Mouse (Mus musculus): ENCODE data around the gene Skiv2l. TPM values are rescaled to one million over a fixed set of nuclear protein-coding genes. Genes with fewer than 3 reads are reported as not detected.
"Not testable (repeated sequence)": the region's sequence is repeated elsewhere in the genome, so short reads cannot be mapped to it uniquely, and the experiment has no call there.

Skiv2l gene
- polyA plus RNA-seq, 1 experiment = 79.3 TPM

GRCm38 (mm10) chr17:34838785-34839184 lies 11.2 kb downstream of the Skiv2l start:
- TF ChIP-seq CTCF (IDR thresholded peaks at IDR 0.05; ENCODE audit: extremely low read depth, insufficient read length, insufficient replicate concordance, low read depth, low read length) (no peak), POLR2A (IDR thresholded peaks at IDR 0.05; ENCODE audit: low read depth, low read length) (no peak)
- Histone ChIP-seq H3K27ac (ENCODE audit: insufficient read depth, low read depth, low read length) (no peak overlapping the region), H3K36me3 (ENCODE audit: control insufficient read depth, insufficient read depth, low read length) (peaks cover 45% of the 10 kb centered on the region), H3K4me3 (ENCODE audit: low read depth, low read length) (no peak overlapping the region), H3K4me1 (ENCODE audit: control insufficient read depth, insufficient read depth, insufficient read length, low read length) (peaks cover 11% of the 10 kb centered on the region), H3K27me3 (ENCODE audit: control insufficient read depth, insufficient read depth, low read length) (no peaks in the 10 kb centered on the region)
- WGBS = 87% methylated on average over 7 of the region's 7 CpGs

- Histone ChIP-seq H3K36me3 (ENCODE audit: control insufficient read depth, insufficient read depth, low read length) (peaks cover 43% of the 10 kb centered on the region), H3K4me1 (ENCODE audit: control insufficient read depth, insufficient read depth, insufficient read length, low read length) (peaks cover 11% of the 10 kb centered on the region), H3K4me3 (ENCODE audit: low read depth, low read length) (peak overlapping the region; percentile 79), H3K27me3 (ENCODE audit: control insufficient read depth, insufficient read depth, low read length) (no peaks in the 10 kb centered on the region), H3K27ac (ENCODE audit: insufficient read depth, low read depth, low read length) (peak overlapping the region; percentile 66)
- 27% methylated on average over 43 of the region's 43 CpGs for WGBS
- TF ChIP-seq POLR2A (IDR thresholded peaks at IDR 0.05; ENCODE audit: low read depth, low read length) = no peak
- TF ChIP-seq CTCF (IDR thresholded peaks at IDR 0.05; ENCODE audit: extremely low read depth, insufficient read length, insufficient replicate concordance, low read depth, low read length) = no peak
These were observed 12.3 kb downstream of the Skiv2l start for GRCm38 (mm10) chr17:34837464-34838324.

GRCm38 (mm10) chr17:34836856-34837221 lies 13.2 kb downstream of the Skiv2l start, which contains the start of the genes Stk19 and Dxo:
TSS of gene Stk19 (minus strand) at chr17:34836945.
TSS of gene Dxo (plus strand) at chr17:34837019.
- H3K36me3 ChIP-seq (ENCODE audit: control insufficient read depth, insufficient read depth, low read length) = peaks cover 45% of the 10 kb centered on the region
- peak within 1 kb of the TSS; percentile 79 for H3K4me3 ChIP-seq (ENCODE audit: low read depth, low read length)
- H3K27ac ChIP-seq (ENCODE audit: insufficient read depth, low read depth, low read length) = peak within 1 kb of the TSS; percentile 66
- H3K27me3 ChIP-seq (ENCODE audit: control insufficient read depth, insufficient read depth, low read length) = no peaks in the 10 kb centered on the region
- 1% methylated on average over 40 of the region's 40 CpGs for WGBS
- peaks cover 11% of the 10 kb centered on the region for H3K4me1 ChIP-seq (ENCODE audit: control insufficient read depth, insufficient read depth, insufficient read length, low read length)
- peak; percentile 35 for TF ChIP-seq POLR2A (IDR thresholded peaks at IDR 0.05; ENCODE audit: low read depth, low read length)
- no peak for TF ChIP-seq CTCF (IDR thresholded peaks at IDR 0.05; ENCODE audit: extremely low read depth, insufficient read length, insufficient replicate concordance, low read depth, low read length)

GRCm38 (mm10) chr17:34836155-34836855 lies 13.7 kb downstream of the Skiv2l start:
- no peaks in the 10 kb centered on the region for H3K27me3 ChIP-seq (ENCODE audit: control insufficient read depth, insufficient read depth, low read length)
- peaks cover 44% of the 10 kb centered on the region for H3K36me3 ChIP-seq (ENCODE audit: control insufficient read depth, insufficient read depth, low read length)
- WGBS = 4% methylated on average over 48 of the region's 48 CpGs
- H3K4me3 ChIP-seq (ENCODE audit: low read depth, low read length) = peak overlapping the region; percentile 79
- no peak for TF ChIP-seq CTCF (IDR thresholded peaks at IDR 0.05; ENCODE audit: extremely low read depth, insufficient read length, insufficient replicate concordance, low read depth, low read length)
- no peak for TF ChIP-seq POLR2A (IDR thresholded peaks at IDR 0.05; ENCODE audit: low read depth, low read length)
- H3K4me1 ChIP-seq (ENCODE audit: control insufficient read depth, insufficient read depth, insufficient read length, low read length) = peaks cover 11% of the 10 kb centered on the region
- H3K27ac ChIP-seq (ENCODE audit: insufficient read depth, low read depth, low read length) = peak overlapping the region; percentile 52

- H3K36me3 ChIP-seq (ENCODE audit: control insufficient read depth, insufficient read depth, low read length) = peaks cover 68% of the 10 kb centered on the region
- not testable (repeated sequence) for H3K27me3 ChIP-seq (ENCODE audit: control insufficient read depth, insufficient read depth, low read length); H3K4me1 ChIP-seq (ENCODE audit: control insufficient read depth, insufficient read depth, insufficient read length, low read length); H3K4me3 ChIP-seq (ENCODE audit: low read depth, low read length); H3K27ac ChIP-seq (ENCODE audit: insufficient read depth, low read depth, low read length)
- 100% methylated on average over 1 of the region's 1 CpGs for WGBS
These were observed 19.2 kb downstream of the Skiv2l start for GRCm38 (mm10) chr17:34830776-34831175.

- H3K4me1 ChIP-seq (ENCODE audit: control insufficient read depth, insufficient read depth, insufficient read length, low read length) = no peaks in the 10 kb centered on the region
- no peaks in the 10 kb centered on the region for H3K36me3 ChIP-seq (ENCODE audit: control insufficient read depth, insufficient read depth, low read length)
- no peaks in the 10 kb centered on the region for H3K27me3 ChIP-seq (ENCODE audit: control insufficient read depth, insufficient read depth, low read length)
- H3K27ac ChIP-seq (ENCODE audit: insufficient read depth, low read depth, low read length) = no peak overlapping the region
- TF ChIP-seq POLR2A (IDR thresholded peaks at IDR 0.05; ENCODE audit: low read depth, low read length) (no peak), CTCF (IDR thresholded peaks at IDR 0.05; ENCODE audit: extremely low read depth, insufficient read length, insufficient replicate concordance, low read depth, low read length) (no peak)
- H3K4me3 ChIP-seq (ENCODE audit: low read depth, low read length) = no peak overlapping the region
- 71% methylated on average over 7 of the region's 7 CpGs for WGBS
These were observed 35.1 kb downstream of the Skiv2l start for GRCm38 (mm10) chr17:34814818-34815370.

GRCm38 (mm10) chr17:34813747-34814146 lies 36.3 kb downstream of the Skiv2l start:
- WGBS = 61% methylated on average over 12 of the region's 12 CpGs
- not testable (repeated sequence) for H3K4me3 ChIP-seq (ENCODE audit: low read depth, low read length); H3K27me3 ChIP-seq (ENCODE audit: control insufficient read depth, insufficient read depth, low read length); H3K27ac ChIP-seq (ENCODE audit: insufficient read depth, low read depth, low read length); H3K4me1 ChIP-seq (ENCODE audit: control insufficient read depth, insufficient read depth, insufficient read length, low read length); H3K36me3 ChIP-seq (ENCODE audit: control insufficient read depth, insufficient read depth, low read length)
- peak; percentile 72 for TF ChIP-seq CTCF (IDR thresholded peaks at IDR 0.05; ENCODE audit: extremely low read depth, insufficient read length, insufficient replicate concordance, low read depth, low read length)

Data from small intestine, adult 2 months (tissue).